Mouse (Mus musculus) left cerebral cortex, postnatal 25 days (tissue): ENCODE measurements at regions not wholly inside any gene's neighbourhood (a gene's known extent, or its start where the extent isn't known, plus 50 kb on each side); places are given as distances from the start of the nearest gene placed in this dataset.
"Not testable (repeated sequence)": the region's sequence is repeated elsewhere in the genome, so short reads cannot be mapped to it uniquely, and the experiment has no call there.

Experiments
- DNase-seq, 2 experiments: peaks; one replicate each; pipeline ENCODE4 v3.0.0; 2022; ENCODE audit warnings: low spot score in 2 of 2, mixed read lengths in 1 of 2
- intact Hi-C: fragments of 180-260 bp; cut with DNase I; formaldehyde crosslinking; loops from one replicate; pipeline ENCODE4 v1.15.1; 2025

GRCm38 (mm10) chr15:24501907-24502559 is 911.5 kb downstream of the Basp1 start:
- intact Hi-C loops = no loop called here
- DNase-seq = peak in 1 of 2 experiments; percentile 40

- DNase-seq = no peak
- intact Hi-C loops = no loop called here
Observed at GRCm38 (mm10) chr15:24486235-24486634, 927.3 kb downstream of the Basp1 start.

- intact Hi-C loops = no loop called here
- DNase-seq = peak in 1 of 2 experiments; percentile 10
Observed at GRCm38 (mm10) chr15:24468239-24468638, 945.3 kb downstream of the Basp1 start.

GRCm38 (mm10) chr15:24457726-24458125 is 955.8 kb downstream of the Basp1 start:
- intact Hi-C loops = no loop called here
- peak; percentile 8 to 72 for DNase-seq

- intact Hi-C loops = no loop called here
- no peak for DNase-seq
Observed at GRCm38 (mm10) chr15:24433083-24433482, 980.5 kb downstream of the Basp1 start.

GRCm38 (mm10) chr15:24429154-24429553 is 984.4 kb downstream of the Basp1 start:
- no peak for DNase-seq
- intact Hi-C loops = no loop called here

- intact Hi-C loops = no loop called here
- DNase-seq = no peak
Observed at GRCm38 (mm10) chr15:24422333-24422942, 991.1 kb downstream of the Basp1 start.

GRCm38 (mm10) chr15:24419736-24420135 is 993.8 kb downstream of the Basp1 start:
- DNase-seq = no peak
- intact Hi-C loops = no loop called here

- DNase-seq = no peak
- intact Hi-C loops = no loop called here
Observed at GRCm38 (mm10) chr15:24419186-24419585, 994.4 kb downstream of the Basp1 start.

- peak; percentile 72 to 77 for DNase-seq
- intact Hi-C loops = loop anchor here (5.0 to 10.0 kb wide), 2 partner anchors 920 to 1573 kb away; no protein-coding TSS in a partner anchor
Observed at GRCm38 (mm10) chr15:24407691-24408090, 1005.9 kb downstream of the Basp1 start.

- DNase-seq = no peak
- intact Hi-C loops = loop anchor here (5.0 to 10.0 kb wide), 2 partner anchors 918 to 1571 kb away; no protein-coding TSS in a partner anchor
Observed at GRCm38 (mm10) chr15:24405305-24405704, 1008.3 kb downstream of the Basp1 start.

- DNase-seq = no peak
- intact Hi-C loops = loop anchor here (10.0 kb wide), 1 partner anchor 1565 kb away; no protein-coding TSS in a partner anchor
Observed at GRCm38 (mm10) chr15:24400088-24400487, 1013.5 kb downstream of the Basp1 start.

- no peak for DNase-seq
- intact Hi-C loops = no loop called here
Observed at GRCm38 (mm10) chr15:24358398-24358797, 1055.2 kb downstream of the Basp1 start.

- DNase-seq = no peak
- intact Hi-C loops = no loop called here
Observed at GRCm38 (mm10) chr15:24348975-24349560, 1064.5 kb downstream of the Basp1 start.

- DNase-seq, intact Hi-C loops: not testable (repeated sequence)
Observed at GRCm38 (mm10) chr15:24335876-24336275, 1077.7 kb downstream of the Basp1 start.

- intact Hi-C loops, DNase-seq: not testable (repeated sequence)
Observed at GRCm38 (mm10) chr15:24303123-24303522, 1110.4 kb downstream of the Basp1 start.

GRCm38 (mm10) chr15:24297236-24297635 is 1116.3 kb downstream of the Basp1 start:
- intact Hi-C loops = no loop called here
- no peak for DNase-seq

GRCm38 (mm10) chr15:24296798-24297197 is 1116.8 kb downstream of the Basp1 start:
- intact Hi-C loops = no loop called here
- DNase-seq = no peak

- no peak for DNase-seq
- intact Hi-C loops = no loop called here
Observed at GRCm38 (mm10) chr15:24275100-24275499, 1138.5 kb downstream of the Basp1 start.

- no peak for DNase-seq
- intact Hi-C loops = no loop called here
Observed at GRCm38 (mm10) chr15:24267360-24267759, 1146.2 kb downstream of the Basp1 start.
